Mouse (Mus musculus) cerebellum, adult 2 months (tissue): Measurements from ENCODE around the gene Tmem9.

ENCODE experiments used
- CTCF ChIP-seq: fragments of 200-500 bp; IDR thresholded peaks from 2 replicates; pipeline ENCODE4 v1.5.1; 2011; ENCODE audit warnings: low read depth, mild to moderate bottlenecking, control low read depth, low read length, moderate library complexity, borderline replicate concordance; ENCODE audit not compliant: insufficient read depth
- POLR2A ChIP-seq: fragments of 200-500 bp; IDR thresholded peaks from 2 replicates; pipeline ENCODE4 v1.6.1; 2011; ENCODE audit warnings: low read length, control low read depth, borderline replicate concordance; ENCODE audit not compliant: insufficient read depth

DNA sequence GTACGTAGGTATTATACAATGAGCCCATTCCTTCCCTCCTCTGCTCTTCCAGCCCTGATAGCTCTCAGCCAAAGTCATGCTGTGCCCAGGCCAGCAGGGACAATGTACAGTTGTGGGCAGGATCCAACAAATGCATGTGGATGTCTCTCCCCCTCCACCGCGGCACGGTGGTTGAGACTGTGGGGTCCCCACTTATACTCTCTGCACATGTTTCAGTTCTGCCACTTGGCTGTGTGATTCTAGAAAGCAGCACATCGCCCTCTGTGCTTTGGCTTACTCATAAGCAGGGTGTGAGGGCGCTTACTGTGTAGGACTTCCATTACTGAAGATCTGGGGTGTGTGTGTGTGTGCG, 53.8 kb downstream of the Tmem9 start:
- TF ChIP-seq POLR2A (no peak), CTCF (no peak)
